Mouse (Mus musculus): ENCODE data around the gene Smtn.
A peak's percentile ranks its signal among the peaks of the same experiment; 100 is the strongest.

Smtn gene

DNA sequence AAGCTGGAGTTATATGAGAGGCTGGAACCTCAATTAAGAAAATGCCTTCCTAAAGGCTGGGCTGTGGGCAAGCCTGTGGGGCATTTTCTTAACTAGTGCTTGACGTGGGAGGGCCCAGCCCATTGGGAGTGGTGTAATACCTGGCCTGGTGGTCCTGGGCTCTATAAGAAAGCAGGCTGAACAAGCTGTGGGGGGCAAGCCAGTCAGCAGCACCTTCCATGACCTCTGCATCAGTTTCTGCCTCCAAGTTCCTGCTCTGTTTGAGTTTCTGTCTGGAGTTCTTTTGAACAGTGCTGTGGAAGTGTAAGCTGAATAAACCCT, 5.8 kb upstream of the Smtn start:
- no peak for DNase-seq

DNA sequence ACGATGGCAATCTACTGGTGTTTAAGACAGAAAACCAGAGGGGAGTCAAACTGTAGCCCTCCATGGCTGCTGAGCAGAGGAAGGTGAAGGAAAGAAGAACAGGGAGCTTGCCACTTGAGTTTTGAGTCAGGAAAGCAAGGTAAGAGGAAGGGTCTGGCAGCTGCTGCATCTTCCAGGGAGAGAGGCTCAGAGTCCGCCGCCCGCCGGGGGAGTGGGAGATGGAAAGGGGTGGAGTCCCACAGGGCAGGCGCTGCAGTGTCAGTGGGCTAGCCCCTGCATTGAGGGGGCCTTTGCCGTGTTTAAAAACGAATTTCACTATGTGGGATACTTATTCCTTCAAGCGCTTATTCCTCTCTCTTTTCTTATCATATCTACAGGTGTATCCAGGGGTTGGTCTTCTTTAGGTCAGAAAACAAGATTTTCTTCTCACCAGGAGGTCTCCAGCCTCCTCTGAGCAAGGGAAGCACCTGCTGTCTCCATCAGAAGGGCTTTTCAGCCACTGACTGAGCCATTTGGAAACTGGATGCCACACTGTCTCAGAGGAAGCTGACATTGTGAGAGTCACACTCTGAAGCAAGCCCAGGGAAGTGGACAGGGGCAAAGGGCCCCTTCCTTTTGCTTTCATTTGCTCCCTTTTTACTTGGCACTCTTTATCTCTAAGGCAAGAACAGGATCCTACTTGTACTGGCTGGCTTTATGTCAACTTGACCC, 5.3 kb upstream of the Smtn start:
- DNase-seq: no peak

DNA sequence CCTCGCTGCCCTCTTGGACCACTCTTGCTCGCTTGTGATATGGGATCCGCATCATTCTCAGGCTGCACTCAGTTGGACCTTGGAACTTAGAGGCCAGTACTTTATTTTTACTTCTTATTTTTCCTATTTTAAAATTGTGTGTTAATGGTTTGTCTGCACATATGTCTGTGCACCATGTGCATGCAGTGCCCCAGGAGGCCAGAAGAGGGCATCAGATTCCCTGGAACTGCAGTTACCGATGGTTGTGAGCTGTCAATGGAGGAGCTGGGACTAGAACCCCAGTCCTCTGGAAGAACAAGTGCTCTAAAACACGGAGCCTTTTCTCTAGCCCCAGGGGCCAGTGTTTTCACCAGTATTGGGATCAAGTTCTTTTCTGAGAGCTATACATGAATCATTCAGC, 4.0 kb upstream of the Smtn start:
- DNase-seq: no peak

DNA sequence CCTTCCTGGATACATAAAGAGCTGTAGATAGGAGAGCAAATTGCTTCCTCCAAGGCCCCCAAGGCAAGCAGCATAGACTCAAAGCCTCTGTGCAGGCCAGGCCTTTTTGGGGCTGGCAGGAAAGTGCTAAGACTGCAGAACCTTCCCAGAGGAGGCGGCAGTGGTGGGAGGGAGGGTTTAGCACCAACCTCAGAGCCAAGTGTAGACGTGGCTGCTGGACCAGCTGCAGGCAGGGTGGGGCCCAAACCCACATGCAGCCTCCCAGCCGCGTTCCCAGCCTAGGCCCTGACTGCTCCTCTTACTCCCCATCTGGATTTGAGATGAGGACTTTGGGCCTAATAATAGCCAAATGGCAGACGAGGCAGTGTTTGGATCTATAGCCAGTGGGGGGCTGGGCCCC, 2.6 kb upstream of the Smtn start:
- DNase-seq: no peak

DNA sequence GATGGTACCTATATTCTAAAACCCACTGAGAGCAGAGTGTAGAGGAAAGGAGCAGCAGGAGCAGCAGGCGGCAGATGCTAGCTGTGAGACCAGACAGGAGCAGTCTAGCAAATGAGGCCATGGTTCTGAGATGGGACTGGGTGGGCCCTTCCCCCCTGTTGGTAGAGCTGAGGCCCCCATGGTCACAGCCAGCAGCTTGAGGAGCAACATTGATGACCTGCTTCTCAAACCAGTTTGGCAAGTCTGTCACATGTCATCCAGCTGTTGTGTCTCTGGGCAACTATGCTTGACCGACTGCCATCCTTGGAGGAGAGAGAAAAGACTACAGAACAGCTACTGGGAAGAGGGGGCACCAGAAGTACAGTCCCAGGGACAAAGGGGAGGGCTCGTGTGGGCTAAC, 1.5 kb upstream of the Smtn start:
- peak; percentile 4 for DNase-seq

DNA sequence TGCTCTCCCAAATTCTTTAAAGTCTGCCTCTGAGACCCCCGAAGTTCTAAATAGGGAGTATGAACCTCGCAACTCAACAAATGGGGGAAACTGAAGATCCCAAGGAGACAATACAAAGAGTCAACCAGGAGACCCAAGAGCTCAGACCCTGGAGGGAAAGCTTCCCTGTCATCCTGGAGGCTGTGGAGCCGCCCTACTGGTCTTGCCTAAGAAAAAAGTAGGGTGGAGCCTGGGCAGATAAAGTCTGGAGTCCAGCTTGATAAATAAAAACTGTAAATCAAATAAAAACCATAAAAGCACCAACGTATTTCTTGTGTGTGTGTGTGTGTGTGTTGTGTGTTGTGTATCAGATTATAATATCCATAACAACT, 601 bp downstream of the Smtn start:
- DNase-seq: no peak

DNA sequence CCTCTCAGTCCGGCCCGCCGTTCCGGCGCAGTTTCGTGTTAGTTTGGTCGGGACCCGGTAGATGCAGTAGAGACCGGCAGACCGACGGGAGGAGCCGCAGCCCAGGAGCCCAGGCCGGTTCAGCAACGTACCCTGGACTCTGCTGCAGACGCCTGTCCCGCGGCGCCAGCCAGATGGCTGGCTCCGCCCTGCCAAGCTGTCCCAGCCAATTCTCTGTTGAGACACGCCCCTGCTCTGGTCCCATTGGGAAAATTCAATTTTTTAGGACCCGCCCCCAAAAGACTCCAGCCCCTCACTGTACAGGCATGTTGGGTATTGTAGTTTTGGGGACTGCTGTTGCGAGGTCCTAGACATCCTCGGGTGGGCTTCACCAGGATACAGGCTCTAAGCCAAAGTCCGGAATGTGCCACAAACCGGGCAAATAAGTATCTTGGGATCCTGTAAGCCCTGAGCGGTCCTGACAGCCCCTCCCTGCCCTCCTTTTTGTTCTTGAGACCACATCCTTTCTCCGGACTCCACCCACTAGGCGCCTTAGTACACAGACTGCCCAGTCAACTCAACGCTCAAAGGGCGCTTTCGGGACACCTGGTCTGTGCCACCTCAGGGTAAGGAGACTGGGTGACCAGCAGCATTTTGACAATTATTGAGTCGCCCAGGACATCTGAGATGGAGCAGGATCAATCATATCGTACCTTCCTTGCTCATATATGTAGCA, 1.1 kb downstream of the Smtn start:
- peak; percentile 93 for DNase-seq

DNA sequence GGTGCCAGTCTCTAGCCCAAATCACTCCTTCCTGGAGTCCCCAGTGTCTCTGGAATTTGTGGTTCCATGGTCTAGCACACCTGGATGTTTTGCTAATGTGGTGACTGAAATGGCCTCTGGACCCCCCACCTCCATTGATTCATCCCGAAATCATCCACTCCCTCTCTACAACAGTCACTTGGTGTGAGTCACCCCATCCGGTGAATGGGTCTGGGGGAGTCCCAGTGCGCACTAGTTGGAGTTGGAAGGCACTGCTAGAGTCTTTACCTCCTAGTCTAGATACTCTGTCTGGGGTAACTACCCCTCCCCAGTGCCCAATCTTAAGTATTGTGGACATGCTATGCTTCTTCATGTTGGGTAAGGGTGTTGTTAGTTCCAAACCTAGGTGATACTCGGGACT, 2.1 kb downstream of the Smtn start:
- peak; percentile 30 for DNase-seq

DNA sequence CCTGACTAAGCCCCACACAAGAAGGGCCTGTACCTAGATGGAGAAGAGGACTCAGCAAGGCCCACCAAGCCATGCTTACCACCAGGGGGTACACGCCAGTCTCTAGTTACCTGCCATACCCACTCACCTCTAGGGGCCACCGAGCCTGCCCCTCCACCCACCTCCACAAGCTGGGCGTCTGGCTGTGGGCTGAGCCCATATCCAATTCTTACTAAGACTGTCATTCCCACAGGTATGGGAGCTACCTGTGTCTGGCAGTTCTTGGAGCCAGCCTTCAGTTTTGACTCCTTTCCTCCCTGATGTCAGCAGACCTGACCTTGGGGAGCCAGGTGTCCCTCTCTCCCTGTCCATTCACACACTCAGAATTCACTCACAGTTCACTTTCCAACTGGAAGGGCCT, 2.7 kb downstream of the Smtn start:
- DNase-seq: peak; percentile 32

DNA sequence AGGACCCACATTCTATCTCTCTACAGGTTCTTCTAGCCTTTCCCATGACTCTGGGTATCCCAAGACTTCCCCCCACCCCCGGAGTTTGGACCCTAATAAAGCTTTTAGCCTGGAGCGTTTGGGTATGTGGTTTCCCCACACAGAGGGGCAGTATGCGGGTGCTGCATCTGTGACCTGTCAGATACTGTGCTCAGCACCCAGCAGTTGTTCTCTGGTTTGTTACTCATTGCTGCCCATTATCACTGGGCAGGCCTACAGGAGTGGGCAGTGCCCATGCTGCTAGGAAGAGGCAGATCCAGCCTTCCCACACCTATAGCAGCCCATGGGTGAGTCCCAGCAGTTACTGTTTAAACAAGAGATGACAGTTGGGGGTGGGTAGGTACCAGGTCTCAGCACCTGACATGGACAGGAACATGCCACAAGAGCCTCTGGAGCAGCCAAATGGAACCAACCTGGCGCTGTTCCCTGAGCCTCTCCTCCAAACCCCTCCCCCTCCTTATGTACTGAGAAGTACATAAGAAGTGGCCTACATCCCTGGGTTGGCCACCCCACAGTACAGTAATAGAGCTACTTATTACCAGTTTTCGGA, 3.6 kb downstream of the Smtn start:
- peak; percentile 45 for DNase-seq

DNA sequence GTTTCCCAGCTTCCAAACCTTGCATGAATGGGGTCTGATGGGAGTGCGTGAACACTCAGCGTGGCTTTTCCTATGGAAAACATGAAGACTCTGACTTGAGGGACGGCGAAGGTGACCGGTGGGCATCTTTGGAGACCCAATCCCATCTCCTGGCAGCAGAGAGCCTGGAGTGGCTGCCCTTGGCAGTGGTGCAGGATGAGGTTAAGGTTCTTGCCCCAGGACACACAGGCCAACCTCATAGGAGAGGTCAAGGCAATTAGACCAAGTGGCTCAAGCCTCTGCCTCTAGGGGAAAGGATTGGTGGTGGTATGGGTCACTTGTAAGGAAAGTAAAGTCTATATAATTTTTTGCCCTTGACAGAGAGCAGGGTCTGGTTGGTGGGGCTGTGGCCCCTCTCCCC, 4.3 kb downstream of the Smtn start:
- DNase-seq: peak; percentile 32

DNA sequence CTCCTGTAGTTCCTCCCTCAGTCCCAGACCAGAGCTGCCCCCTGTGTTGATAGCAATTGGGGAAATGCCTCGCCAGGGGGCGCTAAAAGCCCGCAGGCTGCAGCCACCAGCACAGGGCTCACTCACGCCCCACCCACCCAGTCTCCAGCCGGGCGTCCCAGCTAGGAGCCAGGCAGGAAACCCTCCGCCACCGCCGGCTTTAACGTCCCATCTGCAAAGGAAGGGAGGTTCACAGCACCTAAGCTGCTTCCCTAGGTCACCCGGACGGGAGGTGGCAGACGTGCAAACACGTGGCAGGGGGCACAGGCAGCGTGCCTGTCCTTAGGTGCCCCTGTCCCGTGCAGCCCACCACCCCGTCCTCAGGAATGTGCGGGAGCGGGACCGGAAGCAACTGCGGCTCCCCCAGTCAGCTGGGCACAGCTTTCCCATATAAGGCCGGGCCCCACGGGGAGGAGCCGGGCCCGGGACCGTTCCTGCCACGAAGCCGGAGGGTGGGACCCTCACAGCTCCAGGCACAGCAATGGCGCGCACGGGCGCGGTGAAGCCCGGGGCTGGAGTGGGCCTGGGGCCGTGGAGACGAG, 4.9 kb downstream of the Smtn start:
- peak; percentile 90 for DNase-seq

DNA sequence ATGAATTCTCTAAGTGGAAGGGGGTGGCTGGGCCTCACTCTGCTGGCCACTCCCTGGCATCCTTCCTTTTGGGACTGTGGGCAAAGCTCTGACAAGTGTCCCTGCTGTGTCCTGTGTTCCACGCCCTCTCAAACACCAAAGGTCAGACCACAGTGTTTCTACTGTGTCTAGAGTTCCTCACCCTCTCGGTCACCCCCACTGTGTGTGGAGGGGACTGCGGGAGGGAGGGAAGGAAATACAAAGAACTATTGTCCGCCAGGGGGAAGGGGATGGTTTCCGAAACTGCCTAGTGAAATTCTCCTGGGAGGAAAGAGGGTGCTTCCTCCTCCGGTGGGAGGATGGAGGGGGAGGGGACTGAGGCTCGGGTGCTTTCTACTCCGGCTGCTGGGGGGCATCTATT, 5.5 kb downstream of the Smtn start:
- DNase-seq: no peak

DNA sequence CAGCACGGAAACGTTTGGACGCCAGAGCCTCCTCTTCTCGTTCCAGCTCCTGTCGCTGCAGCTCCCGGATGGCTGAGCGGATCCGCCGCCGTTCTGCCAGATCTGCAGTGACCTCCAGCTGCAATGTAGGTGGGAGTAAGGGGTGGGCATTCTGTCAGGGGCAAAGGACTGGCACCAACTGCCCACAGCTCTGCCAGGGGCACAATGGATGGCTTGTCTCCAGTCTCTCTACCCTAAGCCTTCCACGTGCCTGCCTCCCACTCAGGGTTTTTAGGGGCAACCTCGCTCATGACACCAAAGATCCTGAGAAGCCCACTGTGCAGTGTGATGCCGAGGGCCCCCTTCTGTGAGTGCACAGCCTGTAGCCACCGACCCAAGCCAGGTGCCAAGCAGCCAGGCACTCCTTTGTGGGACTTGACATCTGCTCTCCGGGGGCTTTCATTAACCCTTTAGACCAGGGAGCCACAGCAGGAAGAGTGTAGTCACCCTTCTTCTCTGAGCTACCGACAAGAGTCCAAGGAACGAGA, 6.9 kb downstream of the Smtn start:
- DNase-seq: peak; percentile 23

DNA sequence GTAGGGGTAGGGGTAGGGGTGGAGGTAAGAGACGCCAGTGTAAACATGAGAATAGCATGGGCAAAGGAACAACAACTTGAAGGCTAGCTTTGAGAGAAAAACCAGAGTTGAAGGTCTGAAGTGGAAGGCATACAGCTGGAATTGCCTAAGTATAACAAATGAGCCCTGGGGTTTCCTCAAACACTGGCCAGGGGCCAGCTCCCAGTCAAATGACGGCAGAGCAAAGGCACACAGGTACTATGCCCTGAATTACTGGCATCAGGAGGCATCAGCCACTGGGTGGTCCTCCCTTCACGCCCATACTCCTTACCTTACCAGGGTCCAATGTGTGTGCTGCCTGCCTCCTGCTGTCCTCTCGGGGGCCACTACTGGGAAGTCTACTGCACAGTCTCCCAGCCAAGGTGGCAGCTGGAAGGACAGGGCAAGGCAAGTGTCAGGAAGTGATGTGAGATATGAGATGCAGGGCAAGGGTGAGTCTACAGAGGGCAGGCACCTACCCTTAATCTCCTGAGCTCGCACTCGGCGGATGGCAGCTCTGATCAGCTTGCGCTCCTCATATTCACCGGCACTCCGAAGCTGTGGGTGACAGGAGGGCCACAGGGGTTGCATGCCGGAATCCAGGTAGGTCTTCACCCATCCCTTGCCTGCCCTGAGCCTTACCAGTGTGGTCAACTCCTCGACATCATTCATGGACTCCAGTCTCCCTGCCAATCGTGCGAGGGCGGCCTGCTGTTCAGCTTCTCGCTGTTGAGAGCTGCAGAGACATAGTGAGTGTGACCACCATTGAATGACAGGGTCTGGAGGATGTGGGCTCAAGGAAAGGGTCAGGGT, 8.1 kb downstream of the Smtn start:
- peak; percentile 28 for DNase-seq

DNA sequence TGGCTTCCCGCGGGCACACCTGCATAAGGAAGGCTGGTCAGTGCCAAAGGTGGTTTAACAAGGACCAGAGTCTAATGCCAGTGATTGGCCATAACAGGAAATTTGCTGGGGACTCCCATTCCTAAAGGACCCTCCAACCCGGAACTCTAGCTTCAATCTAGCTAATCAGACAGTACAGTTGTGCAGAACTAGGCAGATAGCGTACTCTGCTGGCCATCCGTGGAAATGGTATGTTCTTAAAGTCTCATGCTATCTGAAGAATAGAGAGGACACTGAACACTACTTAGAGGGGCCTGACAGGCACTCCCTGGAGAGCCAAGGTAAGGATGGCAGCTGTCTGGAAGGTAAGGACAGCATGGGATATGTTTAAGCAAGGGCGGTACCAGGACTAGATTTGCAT, 8.8 kb downstream of the Smtn start:
- DNase-seq: peak; percentile 31

DNA sequence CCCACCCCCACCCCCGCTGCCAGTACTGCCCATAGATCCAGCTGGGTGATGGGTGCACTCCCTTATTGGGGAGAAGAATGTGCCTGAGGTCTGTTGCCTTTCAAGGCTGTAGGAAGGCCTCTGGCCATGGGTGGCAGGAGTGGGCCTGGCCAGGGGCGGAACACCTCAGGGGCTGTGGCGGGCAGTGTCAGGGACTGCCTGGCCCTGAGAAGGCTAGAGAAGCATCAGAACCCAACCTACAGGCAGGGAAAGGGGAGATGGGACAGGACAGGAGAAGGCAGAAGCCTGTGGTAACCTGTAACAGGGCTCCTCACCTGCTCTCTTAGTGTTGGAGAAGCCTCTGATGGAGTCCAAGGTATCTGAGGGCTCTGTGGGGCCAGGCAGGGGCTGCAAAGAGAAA, 9.7 kb downstream of the Smtn start:
- DNase-seq: peak; percentile 12

DNA sequence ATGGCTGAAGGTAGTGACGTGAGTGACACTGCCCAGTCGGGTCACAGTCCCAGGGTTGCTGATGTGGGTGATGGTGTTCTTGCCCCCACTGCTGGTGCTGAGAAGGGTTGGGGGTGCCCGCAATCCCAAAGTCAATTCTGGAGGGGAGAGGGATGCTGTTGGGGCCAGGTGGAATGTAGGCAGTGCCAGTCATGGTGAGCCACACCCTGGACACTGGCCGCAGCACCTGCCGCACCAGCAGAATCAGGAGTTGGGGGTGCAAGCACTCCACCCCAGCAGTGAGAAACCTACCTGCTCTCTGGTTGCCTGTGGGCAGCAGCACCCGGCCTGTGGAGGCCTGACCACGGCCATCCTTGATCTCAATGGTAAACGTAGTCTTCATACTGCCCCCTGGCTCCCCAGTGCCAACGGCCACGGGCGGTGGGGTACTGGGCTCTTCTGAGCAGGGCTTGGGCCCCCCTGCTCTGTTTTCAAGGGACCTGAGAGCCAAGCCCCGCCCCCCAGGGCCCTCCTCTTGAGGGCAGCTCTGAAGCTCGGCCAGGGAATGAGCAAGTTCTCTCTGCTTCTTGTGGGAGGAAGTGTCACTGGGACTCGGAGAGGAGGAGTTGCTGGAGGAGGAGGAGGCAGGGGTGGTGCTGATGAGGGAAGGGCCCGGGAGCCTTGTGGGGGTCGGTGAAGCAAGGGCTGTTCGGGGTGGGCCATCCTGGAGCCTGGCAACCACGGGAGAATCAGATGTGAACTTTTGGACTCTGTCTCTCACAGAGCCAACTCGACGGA, 10.7 kb downstream of the Smtn start:
- peak; percentile 35 for DNase-seq

DNA sequence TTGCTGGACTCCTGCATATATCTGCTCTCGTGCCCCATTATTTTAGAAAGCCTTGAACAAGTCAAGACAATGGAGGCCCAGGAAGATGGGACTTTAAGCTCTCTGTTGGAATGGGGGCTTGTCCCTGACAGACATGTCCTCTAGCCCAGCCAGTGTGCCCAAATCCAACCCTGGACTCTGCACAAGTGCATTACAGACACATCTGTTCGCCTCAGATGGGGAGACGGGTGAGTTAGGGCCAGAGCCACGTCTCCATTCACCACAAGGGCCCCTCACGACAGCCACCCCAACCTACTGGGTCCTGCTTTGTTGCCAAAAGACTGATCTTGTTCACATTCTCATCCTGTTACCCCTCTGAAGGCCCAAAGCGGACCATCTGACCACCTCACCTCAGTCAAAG, 12.2 kb downstream of the Smtn start:
- DNase-seq: peak; percentile 18

DNA sequence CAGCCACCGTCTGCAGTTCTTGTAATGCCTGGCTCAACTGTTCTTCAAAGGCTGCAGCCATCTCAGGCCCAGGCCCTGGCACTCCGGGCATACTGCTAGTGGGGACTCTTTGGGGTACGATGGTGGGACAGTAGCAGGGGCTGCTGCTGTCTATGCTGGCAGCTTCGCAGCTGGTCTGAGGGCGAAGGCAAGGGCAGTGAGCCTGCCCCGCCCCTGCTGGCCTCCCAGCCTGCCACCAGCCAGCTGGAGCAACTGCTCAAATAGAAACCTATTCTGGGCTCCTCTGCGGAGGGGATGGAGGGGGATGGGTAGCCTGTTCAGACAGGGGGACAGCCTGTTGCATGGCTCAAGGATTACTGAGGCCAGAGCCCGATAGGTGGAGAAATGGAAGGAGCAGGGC, 12.6 kb downstream of the Smtn start:
- peak; percentile 11 for DNase-seq

DNA sequence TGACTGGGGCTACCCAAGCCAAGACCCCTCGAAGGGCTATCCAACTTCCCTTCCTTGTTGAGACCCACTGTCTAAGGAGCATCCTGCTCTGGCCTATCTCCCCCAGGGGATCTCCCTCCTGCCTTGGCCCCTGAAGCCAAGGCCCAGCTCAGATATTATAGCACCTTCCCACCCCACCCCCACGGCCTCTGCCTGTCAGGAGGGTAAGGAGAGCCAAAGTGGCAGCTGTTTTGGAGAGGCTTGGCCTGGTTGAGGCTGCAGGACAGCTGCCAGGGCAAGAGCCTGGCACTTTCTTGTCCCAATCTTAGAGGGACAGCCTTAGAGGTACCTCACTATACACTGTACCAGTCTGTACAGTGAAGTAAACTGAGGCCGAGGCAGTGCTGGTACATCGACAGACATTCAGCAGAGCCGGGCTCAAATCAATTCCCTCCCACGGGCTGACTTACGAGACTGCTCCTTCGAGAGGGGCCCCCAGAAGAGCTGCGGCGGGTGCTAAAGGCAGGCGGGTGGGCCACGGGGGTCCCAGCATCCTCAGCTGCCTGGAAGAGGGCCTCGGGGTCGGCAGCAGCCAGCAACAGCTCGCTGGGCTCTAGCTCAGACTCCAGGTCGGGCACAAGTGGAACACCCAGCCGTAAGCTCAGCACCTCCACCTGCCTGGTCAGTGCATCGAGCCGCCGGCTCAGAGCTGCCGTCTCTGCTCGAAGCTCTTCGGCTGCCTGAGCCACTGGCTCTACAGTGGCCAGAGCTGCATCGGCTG, 13.3 kb downstream of the Smtn start:
- peak; percentile 28 for DNase-seq
